Mouse (Mus musculus): ENCODE data around the gene Epb41l1. TPM values are rescaled to one million over a fixed set of nuclear protein-coding genes. Genes with fewer than 3 reads are reported as not detected.
"Not testable (repeated sequence)": the region's sequence is repeated elsewhere in the genome, so short reads cannot be mapped to it uniquely, and the experiment has no call there.

Gene Epb41l1
- polyA plus RNA-seq, 1 experiment from 2014 or later, result 1.4 TPM

- H3K27ac ChIP-seq (ENCODE audit: poor library complexity, severe bottlenecking), result no peak overlapping the region
- H3K4me1 ChIP-seq (replicated peaks), result peaks cover 13% of the 10 kb centered on the region
- no peak overlapping the region for H3K9ac ChIP-seq
- WGBS, result 77% methylated on average over 3 of the region's 3 CpGs
- no peaks in the 10 kb centered on the region for H3K27me3 ChIP-seq (replicated peaks)
- H3K36me3 ChIP-seq, result no peaks in the 10 kb centered on the region
- ATAC-seq (ENCODE audit: insufficient number of reproducible peaks, low FRiP score), result no peak
- H3K4me3 ChIP-seq, result no peak overlapping the region
- no peaks in the 10 kb centered on the region for H3K9me3 ChIP-seq (replicated peaks)
- H3K4me2 ChIP-seq, result no peak overlapping the region
These were observed 18.7 kb upstream of the Epb41l1 start for GRCm38 (mm10) chr2:156402036-156402435.

GRCm38 (mm10) chr2:156406987-156407386, 13.7 kb upstream of the Epb41l1 start:
- 22% methylated on average over 3 of the region's 3 CpGs for WGBS
- Histone ChIP-seq H3K9me3 (replicated peaks) (no peaks in the 10 kb centered on the region), H3K36me3 (no peaks in the 10 kb centered on the region), H3K27me3 (replicated peaks) (no peaks in the 10 kb centered on the region), H3K4me2 (no peak overlapping the region), H3K9ac (no peak overlapping the region), H3K4me1 (replicated peaks) (peaks cover 6% of the 10 kb centered on the region; the same call in 1 of the 2 replicates), H3K4me3 (no peak overlapping the region), H3K27ac (ENCODE audit: poor library complexity, severe bottlenecking) (no peak overlapping the region)
- no peak for ATAC-seq (ENCODE audit: insufficient number of reproducible peaks, low FRiP score)

- no peaks in the 10 kb centered on the region for H3K27me3 ChIP-seq (replicated peaks)
- 44% methylated on average over 8 of the region's 8 CpGs for WGBS
- H3K36me3 ChIP-seq, result no peaks in the 10 kb centered on the region
- no peak overlapping the region for H3K4me3 ChIP-seq
- no peak for ATAC-seq (ENCODE audit: insufficient number of reproducible peaks, low FRiP score)
- H3K9me3 ChIP-seq (replicated peaks), result no peaks in the 10 kb centered on the region
- no peak overlapping the region for H3K4me2 ChIP-seq
- H3K4me1 ChIP-seq (replicated peaks), result peaks cover 6% of the 10 kb centered on the region; the same call in 1 of the 2 replicates
- H3K27ac ChIP-seq (ENCODE audit: poor library complexity, severe bottlenecking), result no peak overlapping the region
- no peak overlapping the region for H3K9ac ChIP-seq
These were observed 12.5 kb upstream of the Epb41l1 start for GRCm38 (mm10) chr2:156408168-156408567.

- not testable (repeated sequence) for H3K27me3 ChIP-seq (replicated peaks); H3K4me2 ChIP-seq; H3K9me3 ChIP-seq (replicated peaks); H3K9ac ChIP-seq; H3K4me1 ChIP-seq (replicated peaks); H3K36me3 ChIP-seq; H3K4me3 ChIP-seq; H3K27ac ChIP-seq (ENCODE audit: poor library complexity, severe bottlenecking); ATAC-seq (ENCODE audit: insufficient number of reproducible peaks, low FRiP score)
- 78% methylated on average over 7 of the region's 7 CpGs for WGBS
These were observed 9.4 kb upstream of the Epb41l1 start for GRCm38 (mm10) chr2:156411348-156411747.

GRCm38 (mm10) chr2:156414996-156415395, 5.7 kb upstream of the Epb41l1 start:
- Histone ChIP-seq H3K27ac (ENCODE audit: poor library complexity, severe bottlenecking) (no peak overlapping the region), H3K9ac (no peak overlapping the region), H3K9me3 (replicated peaks) (no peaks in the 10 kb centered on the region), H3K4me3 (no peak overlapping the region), H3K36me3 (no peaks in the 10 kb centered on the region), H3K4me1 (replicated peaks) (no peaks in the 10 kb centered on the region), H3K27me3 (replicated peaks) (peaks cover 18% of the 10 kb centered on the region), H3K4me2 (no peak overlapping the region)
- ATAC-seq (ENCODE audit: insufficient number of reproducible peaks, low FRiP score), result no peak
- WGBS, result 56% methylated on average over 2 of the region's 2 CpGs

- H3K36me3 ChIP-seq, result no peaks in the 10 kb centered on the region
- no peak overlapping the region for H3K27ac ChIP-seq (ENCODE audit: poor library complexity, severe bottlenecking)
- 67% methylated on average over 5 of the region's 5 CpGs for WGBS
- H3K9ac ChIP-seq, result no peak overlapping the region
- no peaks in the 10 kb centered on the region for H3K4me1 ChIP-seq (replicated peaks)
- no peak overlapping the region for H3K4me2 ChIP-seq
- no peak overlapping the region for H3K4me3 ChIP-seq
- H3K9me3 ChIP-seq (replicated peaks), result no peaks in the 10 kb centered on the region
- ATAC-seq (ENCODE audit: insufficient number of reproducible peaks, low FRiP score), result no peak
- peaks cover 24% of the 10 kb centered on the region for H3K27me3 ChIP-seq (replicated peaks)
These were observed 5.0 kb upstream of the Epb41l1 start for GRCm38 (mm10) chr2:156415674-156416073.

- no peaks in the 10 kb centered on the region for H3K9me3 ChIP-seq (replicated peaks)
- H3K4me1 ChIP-seq (replicated peaks), result peaks cover 10% of the 10 kb centered on the region
- WGBS, result 64% methylated on average over 1 of the region's 1 CpGs
- no peak overlapping the region for H3K4me3 ChIP-seq
- H3K4me2 ChIP-seq, result no peak overlapping the region
- H3K36me3 ChIP-seq, result no peaks in the 10 kb centered on the region
- H3K9ac ChIP-seq, result no peak overlapping the region
- H3K27me3 ChIP-seq (replicated peaks), result peaks cover 33% of the 10 kb centered on the region
- ATAC-seq (ENCODE audit: insufficient number of reproducible peaks, low FRiP score), result no peak
- no peak overlapping the region for H3K27ac ChIP-seq (ENCODE audit: poor library complexity, severe bottlenecking)
These were observed 3.5 kb upstream of the Epb41l1 start for GRCm38 (mm10) chr2:156417194-156417593.

- peaks cover 17% of the 10 kb centered on the region for H3K4me1 ChIP-seq (replicated peaks)
- no peak for ATAC-seq (ENCODE audit: insufficient number of reproducible peaks, low FRiP score)
- no peak overlapping the region for H3K9ac ChIP-seq
- peaks cover 39% of the 10 kb centered on the region for H3K27me3 ChIP-seq (replicated peaks)
- no peaks in the 10 kb centered on the region for H3K9me3 ChIP-seq (replicated peaks)
- H3K4me2 ChIP-seq, result no peak overlapping the region
- WGBS, result 60% methylated on average over 5 of the region's 5 CpGs
- no peaks in the 10 kb centered on the region for H3K36me3 ChIP-seq
- no peak overlapping the region for H3K4me3 ChIP-seq
- no peak overlapping the region for H3K27ac ChIP-seq (ENCODE audit: poor library complexity, severe bottlenecking)
These were observed 2.2 kb upstream of the Epb41l1 start for GRCm38 (mm10) chr2:156418467-156418866.

GRCm38 (mm10) chr2:156420327-156420693, 399 bp upstream of the Epb41l1 start:
- peak overlapping the region; percentile 64 for H3K4me3 ChIP-seq
- H3K27me3 ChIP-seq (replicated peaks), result peaks cover 48% of the 10 kb centered on the region
- H3K4me2 ChIP-seq, result peak overlapping the region; percentile 100
- peaks cover 17% of the 10 kb centered on the region for H3K4me1 ChIP-seq (replicated peaks)
- H3K36me3 ChIP-seq, result no peaks in the 10 kb centered on the region
- no peak for ATAC-seq (ENCODE audit: insufficient number of reproducible peaks, low FRiP score)
- 12% methylated on average over 14 of the region's 14 CpGs for WGBS
- H3K9me3 ChIP-seq (replicated peaks), result no peaks in the 10 kb centered on the region
- H3K9ac ChIP-seq, result peak overlapping the region; percentile 75
- no peak overlapping the region for H3K27ac ChIP-seq (ENCODE audit: poor library complexity, severe bottlenecking)

- Histone ChIP-seq H3K4me1 (replicated peaks) (peaks cover 17% of the 10 kb centered on the region), H3K27me3 (replicated peaks) (peaks cover 48% of the 10 kb centered on the region), H3K9me3 (replicated peaks) (no peaks in the 10 kb centered on the region), H3K36me3 (no peaks in the 10 kb centered on the region), H3K9ac (peak overlapping the region; percentile 75), H3K4me3 (peak overlapping the region; percentile 64), H3K27ac (ENCODE audit: poor library complexity, severe bottlenecking) (no peak overlapping the region), H3K4me2 (peak overlapping the region; percentile 100)
- WGBS, result under 1% methylated on average over 36 of the region's 36 CpGs
- ATAC-seq (ENCODE audit: insufficient number of reproducible peaks, low FRiP score), result peak; percentile 70
These were observed 837 bp downstream of the Epb41l1 start for GRCm38 (mm10) chr2:156421381-156422110.

GRCm38 (mm10) chr2:156422631-156423030, 1.9 kb downstream of the Epb41l1 start:
- H3K4me3 ChIP-seq, result 0 out of 2 replicates have a peak overlapping the region, but pooled peaks have one; percentile 7
- H3K27ac ChIP-seq (ENCODE audit: poor library complexity, severe bottlenecking), result no peak overlapping the region
- WGBS, result 4% methylated on average over 8 of the region's 8 CpGs
- H3K36me3 ChIP-seq, result no peaks in the 10 kb centered on the region
- peaks cover 48% of the 10 kb centered on the region for H3K27me3 ChIP-seq (replicated peaks)
- H3K9ac ChIP-seq, result no peak overlapping the region
- H3K4me2 ChIP-seq, result peak overlapping the region; percentile 41
- no peak for ATAC-seq (ENCODE audit: insufficient number of reproducible peaks, low FRiP score)
- peaks cover 17% of the 10 kb centered on the region for H3K4me1 ChIP-seq (replicated peaks)
- H3K9me3 ChIP-seq (replicated peaks), result no peaks in the 10 kb centered on the region

GRCm38 (mm10) chr2:156423672-156424071, 3.0 kb downstream of the Epb41l1 start:
- Histone ChIP-seq H3K4me2 (no peak overlapping the region), H3K27me3 (replicated peaks) (peaks cover 39% of the 10 kb centered on the region), H3K4me1 (replicated peaks) (peaks cover 17% of the 10 kb centered on the region), H3K9ac (no peak overlapping the region), H3K27ac (ENCODE audit: poor library complexity, severe bottlenecking) (no peak overlapping the region), H3K9me3 (replicated peaks) (no peaks in the 10 kb centered on the region), H3K4me3 (no peak overlapping the region), H3K36me3 (no peaks in the 10 kb centered on the region)
- 68% methylated on average over 4 of the region's 4 CpGs for WGBS
- ATAC-seq (ENCODE audit: insufficient number of reproducible peaks, low FRiP score), result no peak
